Mouse (Mus musculus) stomach, embryonic 14.5 days (tissue): ENCODE measurements around the gene Rtbdn. TPM values are rescaled to one million over a fixed set of nuclear protein-coding genes. Genes with fewer than 3 reads are reported as not detected.

Source experiments
- ATAC-seq: fragments of 200-750 bp; cut with Nextera tagmentation; 2 replicates; pipeline ENCODE4 v1.8.0; 2017; ENCODE audit warnings: low read depth, moderate TSS enrichment; ENCODE audit not compliant: insufficient number of reproducible peaks, insufficient read depth, low FRiP score
- H3K27ac ChIP-seq: fragments of 300-500 bp; sonication (generic); 2 replicates; pipeline ENCODE4 v1.5.1; 2014; ENCODE audit warnings: mild to moderate bottlenecking, low read length, moderate library complexity, mixed read lengths
- H3K27me3 ChIP-seq: fragments of 300-500 bp; sonication (generic); 2 replicates; pipeline ENCODE4 v1.6.1; 2014; ENCODE audit warnings: low read length, control low read depth, mixed read lengths; ENCODE audit not compliant: control insufficient read depth, insufficient read depth
- H3K36me3 ChIP-seq: fragments of 300-500 bp; sonication (generic); 2 replicates; pipeline ENCODE4 v1.6.1; 2014; ENCODE audit warnings: mild to moderate bottlenecking, control low read depth, low read length, moderate library complexity, mixed read lengths; ENCODE audit not compliant: control insufficient read depth, insufficient read depth
- H3K4me1 ChIP-seq: fragments of 300-500 bp; sonication (generic); 2 replicates; pipeline ENCODE4 v1.6.1; 2014; ENCODE audit warnings: low read length, control low read depth, mixed read lengths; ENCODE audit not compliant: control insufficient read depth, insufficient read depth
- H3K4me2 ChIP-seq: fragments of 300-500 bp; sonication (generic); replicated peaks from 2 replicates; pipeline ENCODE4 v1.6.1; 2014; ENCODE audit warnings: low read depth, low read length, control low read depth
- H3K4me3 ChIP-seq: fragments of 300-500 bp; sonication (generic); 2 replicates; pipeline ENCODE4 v1.5.1; 2014; ENCODE audit warnings: low read depth, low read length, control low read depth
- H3K9ac ChIP-seq: fragments of 300-500 bp; sonication (generic); replicated peaks from 2 replicates; pipeline ENCODE4 v1.6.1; 2014; ENCODE audit warnings: low read depth, mild to moderate bottlenecking, control low read depth, low read length, moderate library complexity, mixed read lengths
- H3K9me3 ChIP-seq: fragments of 300-500 bp; sonication (generic); 2 replicates; pipeline ENCODE4 v1.6.1; 2016; ENCODE audit warnings: low read depth, low read length, control low read depth; ENCODE audit not compliant: control insufficient read depth
- WGBS: fragments of 180-500 bp; shearing (Covaris S2); extraction: QIAGEN DNeasy Blood & Tissue Kit; methylation state at CpG from one replicate; pipeline ENCODE4 v1.1.7; 2014; 5-methylcytosine and 5-hydroxymethylcytosine counted together
- polyA plus RNA-seq: library from polyadenylated mRNA; unstranded; fragments of >200 nt; fragmentation: Nextera tagmentation; extraction: Ambion mirVana; gene quantifications from 2 replicates; pipeline ENCODE4 v1.2.1, GENCODE M21; 2014

Rtbdn gene
- 0.20 TPM in 1 of 2 replicates, not detected in the other for polyA plus RNA-seq

- WGBS: 14% methylated on average over 17 of the region's 17 CpGs
- Histone ChIP-seq H3K9me3 (no peaks in the 10 kb centered on the region), H3K27ac (no peak within 1 kb of the TSS), H3K9ac (no peak within 1 kb of the TSS), H3K36me3 (no peaks in the 10 kb centered on the region), H3K4me2 (peak within 1 kb of the TSS; percentile 64), H3K4me3 (peak within 1 kb of the TSS; percentile 34), H3K4me1 (0 out of 2 replicates have a peak, but pooled peaks cover 6% of the 10 kb centered on the region), H3K27me3 (peaks cover 30% of the 10 kb centered on the region)
- no peak for ATAC-seq
Observed at GRCm38 (mm10) chr8:84946528-84947240, at the start of gene Rtbdn. Gene Rtbdn (plus strand): TSS chr8:84946991.

GRCm38 (mm10) chr8:84901071-84901470, 45.7 kb upstream of the Rtbdn start:
- Histone ChIP-seq H3K27ac (no peak overlapping the region), H3K4me2 (no peak overlapping the region), H3K9ac (no peak overlapping the region), H3K4me3 (no peak overlapping the region), H3K9me3 (no peaks in the 10 kb centered on the region), H3K36me3 (no peaks in the 10 kb centered on the region), H3K27me3 (no peaks in the 10 kb centered on the region), H3K4me1 (no peaks in the 10 kb centered on the region)
- 49% methylated on average over 4 of the region's 4 CpGs for WGBS
- no peak for ATAC-seq

GRCm38 (mm10) chr8:84901752-84902151, 45.0 kb upstream of the Rtbdn start, which contains the start of gene Klf1:
Gene Klf1 (plus strand): TSS chr8:84901928.
- Histone ChIP-seq H3K4me1 (no peaks in the 10 kb centered on the region), H3K27ac (peak within 1 kb of the TSS; percentile 69; the same call in 1 of the 2 replicates), H3K4me2 (peak within 1 kb of the TSS; percentile 93), H3K36me3 (no peaks in the 10 kb centered on the region), H3K9ac (peak within 1 kb of the TSS; percentile 71), H3K27me3 (no peaks in the 10 kb centered on the region), H3K4me3 (peak within 1 kb of the TSS; percentile 63), H3K9me3 (no peaks in the 10 kb centered on the region)
- no peak for ATAC-seq
- 70% methylated on average over 3 of the region's 3 CpGs for WGBS

- Histone ChIP-seq H3K4me2 (peak overlapping the region; percentile 93), H3K4me3 (peak overlapping the region; percentile 63), H3K36me3 (no peaks in the 10 kb centered on the region), H3K4me1 (no peaks in the 10 kb centered on the region), H3K9ac (peak overlapping the region; percentile 71), H3K27me3 (no peaks in the 10 kb centered on the region), H3K27ac (peak overlapping the region; percentile 69; the same call in 1 of the 2 replicates), H3K9me3 (no peaks in the 10 kb centered on the region)
- no peak; the same call in 1 of the 2 replicates for ATAC-seq
- 4% methylated on average over 24 of the region's 24 CpGs for WGBS
Observed at GRCm38 (mm10) chr8:84902367-84902919, 44.3 kb upstream of the Rtbdn start.

GRCm38 (mm10) chr8:84902920-84903661, 43.7 kb upstream of the Rtbdn start:
- no peaks in the 10 kb centered on the region for H3K9me3 ChIP-seq
- peak; percentile 90 for ATAC-seq
- H3K4me2 ChIP-seq: peak overlapping the region; percentile 93
- H3K36me3 ChIP-seq: no peaks in the 10 kb centered on the region
- under 1% methylated on average over 68 of the region's 68 CpGs for WGBS
- H3K27ac ChIP-seq: peak overlapping the region; percentile 69
- H3K27me3 ChIP-seq: no peaks in the 10 kb centered on the region
- H3K4me3 ChIP-seq: peak overlapping the region; percentile 63
- no peaks in the 10 kb centered on the region for H3K4me1 ChIP-seq
- peak overlapping the region; percentile 71 for H3K9ac ChIP-seq

GRCm38 (mm10) chr8:84904351-84904750, 42.4 kb upstream of the Rtbdn start:
- Histone ChIP-seq H3K9me3 (no peaks in the 10 kb centered on the region), H3K4me2 (no peak overlapping the region), H3K27me3 (no peaks in the 10 kb centered on the region), H3K27ac (no peak overlapping the region), H3K36me3 (no peaks in the 10 kb centered on the region), H3K9ac (no peak overlapping the region), H3K4me3 (no peak overlapping the region), H3K4me1 (no peaks in the 10 kb centered on the region; the same call in 1 of the 2 replicates)
- ATAC-seq: no peak
- WGBS: 89% methylated on average over 7 of the region's 7 CpGs

- H3K9me3 ChIP-seq: no peaks in the 10 kb centered on the region
- H3K36me3 ChIP-seq: no peaks in the 10 kb centered on the region
- H3K9ac ChIP-seq: no peak overlapping the region
Observed at GRCm38 (mm10) chr8:84907037-84907436, 39.8 kb upstream of the Rtbdn start.

GRCm38 (mm10) chr8:84907493-84907892, 39.3 kb upstream of the Rtbdn start:
- WGBS: 76% methylated on average over 8 of the region's 8 CpGs
- ATAC-seq: no peak
- no peak overlapping the region for H3K4me3 ChIP-seq
- no peak overlapping the region for H3K9ac ChIP-seq
- no peaks in the 10 kb centered on the region for H3K9me3 ChIP-seq
- H3K36me3 ChIP-seq: no peaks in the 10 kb centered on the region
- H3K27me3 ChIP-seq: peaks cover 12% of the 10 kb centered on the region
- no peaks in the 10 kb centered on the region; the same call in 1 of the 2 replicates for H3K4me1 ChIP-seq
- H3K27ac ChIP-seq: no peak overlapping the region
- H3K4me2 ChIP-seq: no peak overlapping the region

More at GRCm38 (mm10) chr8:84907037-84907436, 39.8 kb upstream of the Rtbdn start:
- no peak overlapping the region for H3K4me2 ChIP-seq
- H3K4me1 ChIP-seq: no peaks in the 10 kb centered on the region; the same call in 1 of the 2 replicates
- peaks cover 7% of the 10 kb centered on the region for H3K27me3 ChIP-seq
- no peak overlapping the region for H3K4me3 ChIP-seq
- 90% methylated on average over 9 of the region's 9 CpGs for WGBS
- ATAC-seq: no peak
- no peak overlapping the region for H3K27ac ChIP-seq
